Mouse (Mus musculus): ENCODE measurements around the gene Atxn7.

GRCm38 (mm10) chr14:14068553-14068952 lies 107.3 kb downstream of the Atxn7 start:
- TF ChIP-seq CTCF (IDR thresholded peaks at IDR 0.05; ENCODE audit: insufficient read depth, low read depth, low read length) (no peak), POLR2A (IDR thresholded peaks at IDR 0.05; ENCODE audit: insufficient read depth, low read depth, low read length) (no peak)
